Mouse (Mus musculus) monocyte, adult 5-6 weeks (primary cell): Measurements from ENCODE around the gene Gm21904. TPM values are rescaled to one million over a fixed set of nuclear protein-coding genes. Genes with fewer than 3 reads are reported as not detected.
"Not testable (repeated sequence)": the region's sequence is repeated elsewhere in the genome, so short reads cannot be mapped to it uniquely, and the experiment has no call there.

Experiments
- ATAC-seq: fragments of 153-309, 156-312 bp; replicated peaks from 2 replicates; pipeline ENCODE4 v1.8.0; 2017; ENCODE audit warnings: mild to moderate bottlenecking; ENCODE audit not compliant: low TSS enrichment, insufficient number of reproducible peaks, severe bottlenecking, poor library complexity, low FRiP score
- total RNA-seq: library from RNA; stranded (forward); fragments of 200-1000, 200-491, 200-594 nt; gene quantifications from 3 replicates; pipeline ENCODE4 v1.2.3, GENCODE M21; 2017

Gene Gm21904
- total RNA-seq = not detected in 3 replicates

- not testable (repeated sequence) for ATAC-seq
Measured at GRCm38 (mm10) chrY:17846166-17846565, at the start of gene Gm21904. Gene Gm21904, minus strand, starts transcription at chrY:17846266.

- not testable (repeated sequence) for ATAC-seq
Measured at GRCm38 (mm10) chrY:17874441-17874840, 28.4 kb upstream of the Gm21904 start, which contains the start of the genes Gm20772 and Gm20831. Gene Gm20772, plus strand, starts transcription at chrY:17874741. Gene Gm20831, plus strand, starts transcription at chrY:17874741.

Other genes with a start within 250 kb of the Gm21904 start
- gene Gm20772, start 28.5 kb upstream of the Gm21904 start, total RNA-seq = not detected in 3 replicates
- not detected in 3 replicates for gene Gm20831, start 28.5 kb upstream of the Gm21904 start, total RNA-seq
- not detected in 3 replicates for gene Srsy, start 91.1 kb upstream of the Gm21904 start, total RNA-seq
- not detected in 3 replicates for gene Gm21764, start 215.5 kb upstream of the Gm21904 start, total RNA-seq
- gene Ssty1, start 242.8 kb upstream of the Gm21904 start, total RNA-seq = not detected in 3 replicates